Mouse (Mus musculus) stomach, postnatal 0 days (tissue): ENCODE measurements at regions not wholly inside any gene's neighbourhood (a gene's known extent, or its start where the extent isn't known, plus 50 kb on each side); places are given as distances from the start of the nearest gene placed in this dataset.

Experiments
- CTCF ChIP-seq: IDR thresholded peaks from 2 replicates; pipeline ENCODE4 v1.5.1; 2016; ENCODE audit warnings: antibody characterized with exemption, low read depth, mild to moderate bottlenecking, moderate library complexity
- EP300 ChIP-seq: optimal IDR thresholded peaks from 2 replicates; pipeline ENCODE3; 2016; ENCODE audit warnings: antibody characterized with exemption

GRCm38 (mm10) chr16:65726289-65726688 is 88.8 kb upstream of the Vgll3 start:
- no peak for TF ChIP-seq CTCF
- no peak for TF ChIP-seq EP300
